Mouse (Mus musculus) liver, postnatal 0 days (tissue): ENCODE measurements around the gene Snx14.

ENCODE experiments used
- CTCF ChIP-seq: sonication (generic); IDR thresholded peaks from 2 replicates; pipeline ENCODE4 v1.5.1; 2016; ENCODE audit warnings: antibody characterized with exemption, low read depth
- EP300 ChIP-seq: IDR thresholded peaks from 2 replicates; pipeline ENCODE4 v1.6.1; 2016; ENCODE audit warnings: antibody characterized with exemption, low read depth, mild to moderate bottlenecking

DNA sequence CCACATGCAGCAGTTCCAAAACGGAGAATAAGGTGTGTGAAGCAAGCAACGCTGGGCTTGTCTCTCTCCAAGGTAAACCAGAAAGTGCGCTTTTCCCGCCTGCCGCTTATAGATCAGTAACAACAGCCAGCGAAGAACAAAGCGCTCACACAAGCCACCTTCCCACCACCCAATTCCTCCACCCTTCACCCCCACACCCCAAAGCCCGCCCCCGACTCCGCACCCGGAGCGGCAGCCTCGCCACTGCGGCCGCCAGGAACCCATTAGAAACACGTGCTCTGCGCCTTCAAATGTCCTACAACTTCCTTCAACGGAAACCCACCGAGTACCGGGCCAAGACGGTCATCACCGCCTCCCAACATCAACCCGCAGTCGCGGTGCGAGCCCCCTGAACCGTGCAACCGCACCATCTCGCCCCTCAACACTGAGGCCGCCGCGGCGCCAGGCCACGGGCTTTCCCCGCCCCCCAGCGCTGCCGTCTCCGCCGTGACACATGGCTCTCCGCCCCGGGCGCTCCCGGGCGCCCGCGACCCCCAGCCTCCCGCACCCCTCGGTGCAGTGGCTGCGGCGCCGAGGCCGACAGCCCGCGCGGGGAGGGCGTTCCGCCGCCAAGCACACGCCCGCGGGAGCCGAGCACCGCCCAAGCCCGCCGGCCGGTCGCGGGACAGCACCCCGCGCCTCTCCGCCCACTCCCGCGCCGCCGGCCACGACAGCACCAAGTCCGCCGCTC lies 42.5 kb upstream of the Snx14 start:
- TF ChIP-seq CTCF (no peak), EP300 (no peak)
